In genomic region chr4:131914891-131915469, GRCm38 (mm10) we compare ENCODE assay signal across 9 mouse cellular contexts. TPM values are rescaled to one million over a fixed set of nuclear protein-coding genes. Genes with fewer than 3 reads are reported as not detected.
A peak's percentile ranks its signal among the peaks of the same experiment; 100 is the strongest.
DNase-seq lines count a peak whose midpoint lies in the region; ATAC-seq and TF ChIP-seq lines count a peak whose summit lies in the region.
"Had no signal": no experiment of that assay in that cellular context is flagged by ENCODE, and none has a peak within 500 bp of the region (broad histone marks: within the 10 kb centered on the region; RNA-seq: fewer than 3 reads in every experiment).

No protein-coding gene starts in this region.

- no peak for TF ChIP-seq EP300 in heart, postnatal 0 days (IDR thresholded peaks at IDR 0.05; ENCODE audit: low read depth)

- H3K4me1 ChIP-seq in megakaryocyte, embryonic 14.5 days: peaks cover 83% of the 10 kb centered on the region
- peaks cover 15% of the 10 kb centered on the region for H3K4me1 ChIP-seq in heart, postnatal 0 days (ENCODE audit: control insufficient read depth, insufficient read depth)
- peaks cover 92% of the 10 kb centered on the region for H3K4me1 ChIP-seq in limb, embryonic 10.5 days
- H3K4me1 ChIP-seq in stomach, embryonic 14.5 days (ENCODE audit: control insufficient read depth, insufficient read depth, low read length): peaks cover 33% of the 10 kb centered on the region
- H3K4me1 ChIP-seq in lung, adult 2 months (ENCODE audit: control insufficient read depth, insufficient read depth, low read length): peaks cover 13% of the 10 kb centered on the region

- H3K27ac ChIP-seq in heart, postnatal 0 days (ENCODE audit: low read depth): no peak overlapping the region
- peak overlapping the region; percentile 77 for H3K27ac ChIP-seq in limb, embryonic 10.5 days
- no peak overlapping the region for H3K27ac ChIP-seq in stomach, embryonic 14.5 days (ENCODE audit: low read length)

- peak overlapping the region; percentile 56 for H3K4me2 ChIP-seq in heart, postnatal 0 days (ENCODE audit: low read depth, low read length)
- peak overlapping the region; percentile 46 for H3K4me2 ChIP-seq in stomach, embryonic 14.5 days (replicated peaks; ENCODE audit: low read depth, low read length)

- H3K27me3 ChIP-seq in megakaryocyte, embryonic 14.5 days (replicated peaks): peaks cover 75% of the 10 kb centered on the region
- H3K27me3 ChIP-seq in heart, postnatal 0 days (ENCODE audit: control insufficient read depth, insufficient read depth, low read length): peaks cover 30% of the 10 kb centered on the region
- H3K27me3 ChIP-seq in limb, embryonic 10.5 days (ENCODE audit: low read depth, poor library complexity, severe bottlenecking): peaks cover 57% of the 10 kb centered on the region
- H3K27me3 ChIP-seq in stomach, embryonic 14.5 days (ENCODE audit: control insufficient read depth, insufficient read depth, low read length): peaks cover 13% of the 10 kb centered on the region

- H3K9ac ChIP-seq in heart, postnatal 0 days (replicated peaks; ENCODE audit: low read depth, low read length): no peak overlapping the region; the same call in 1 of the 2 replicates
- 0 out of 2 replicates have a peak overlapping the region, but pooled peaks have one; percentile 12 for H3K9ac ChIP-seq in stomach, embryonic 14.5 days (replicated peaks; ENCODE audit: low read depth, low read length)

- DNase-seq in heart, postnatal 0 days (ENCODE audit: low spot score): peak; percentile 47
- DNase-seq in limb, embryonic 10.5 days (ENCODE audit: low spot score): peak; percentile 79
- no peak for DNase-seq in gastrocnemius, postnatal 10 days
- DNase-seq in lung, adult 2 months: no peak
- no peak for DNase-seq in lung, postnatal 10 days

- peak overlapping the region; percentile 80 for H3K4me3 ChIP-seq in megakaryocyte, embryonic 14.5 days (replicated peaks)
- peak overlapping the region; percentile 23 for H3K4me3 ChIP-seq in heart, postnatal 0 days (ENCODE audit: low read depth, low read length)
- H3K4me3 ChIP-seq in limb, embryonic 10.5 days: peak overlapping the region; percentile 39
- peak overlapping the region; percentile 22 for H3K4me3 ChIP-seq in stomach, embryonic 14.5 days (ENCODE audit: low read depth, low read length)
- H3K4me3 ChIP-seq in lung, adult 2 months (replicated peaks; ENCODE audit: extremely low read depth, low read depth, low read length): no peak overlapping the region

- peaks cover 30% of the 10 kb centered on the region for H3K36me3 ChIP-seq in megakaryocyte, embryonic 14.5 days (replicated peaks; ENCODE audit: low read length)
- no peaks in the 10 kb centered on the region for H3K36me3 ChIP-seq in heart, postnatal 0 days (replicated peaks; ENCODE audit: control insufficient read depth, insufficient read depth, low read length)
- no peaks in the 10 kb centered on the region for H3K36me3 ChIP-seq in limb, embryonic 10.5 days
- H3K36me3 ChIP-seq in stomach, embryonic 14.5 days (ENCODE audit: control insufficient read depth, insufficient read depth, low read length): no peaks in the 10 kb centered on the region

- TF ChIP-seq CTCF in heart, postnatal 0 days (IDR thresholded peaks at IDR 0.05; ENCODE audit: low read depth): no peak
- TF ChIP-seq CTCF in lung, adult 2 months (IDR thresholded peaks at IDR 0.05; ENCODE audit: insufficient read depth, low read length): no peak

- H3K9me3 ChIP-seq in megakaryocyte, embryonic 14.5 days: no peaks in the 10 kb centered on the region
- H3K9me3 ChIP-seq in heart, postnatal 0 days (replicated peaks; ENCODE audit: control insufficient read depth, low read length): no peaks in the 10 kb centered on the region
- no peaks in the 10 kb centered on the region for H3K9me3 ChIP-seq in limb, embryonic 10.5 days (replicated peaks)
- no peaks in the 10 kb centered on the region for H3K9me3 ChIP-seq in stomach, embryonic 14.5 days (ENCODE audit: control insufficient read depth, low read depth, low read length)

- no peak for ATAC-seq in megakaryocyte, adult 5-6 weeks (ENCODE audit: poor library complexity, severe bottlenecking)
- ATAC-seq in heart, postnatal 0 days (ENCODE audit: insufficient read depth, low read depth): no peak
- ATAC-seq in stomach, embryonic 14.5 days (ENCODE audit: insufficient number of reproducible peaks, insufficient read depth, low FRiP score, low read depth): no peak

- TF ChIP-seq POLR2A in lung, adult 2 months (IDR thresholded peaks at IDR 0.05; ENCODE audit: borderline replicate concordance, extremely low read depth, low read depth, low read length): no peak

- WGBS in heart, postnatal 0 days: 6% methylated on average over 31 of the region's 31 CpGs
- WGBS in limb, embryonic 10.5 days: 1% methylated on average over 31 of the region's 31 CpGs
- 5% methylated on average over 31 of the region's 31 CpGs for WGBS in stomach, embryonic 14.5 days
- 13% methylated on average over 31 of the region's 31 CpGs for WGBS in lung, adult 2 months

RNA-seq across cellular contexts. Expression of gene Tmem200b, which starts 6.6 kb away (rescaled TPM):
- polyA plus RNA-seq in megakaryocyte, embryonic 14.5 days (2012; ENCODE audit: insufficient read depth, low replicate concordance): not detected in 2 replicates
- total RNA-seq in megakaryocyte, adult 5-6 weeks (2015): not detected in 2 replicates
- not detected in 2 replicates for total RNA-seq in megakaryocyte, adult 5-6 weeks (2017)
- 16.0 and 23.5 TPM in 2 replicates for total RNA-seq in heart, postnatal 0 days (2014; rRNA removed; ENCODE audit: low replicate concordance)
- 0.60 and 0.97 TPM in 2 replicates for polyA plus RNA-seq in heart, postnatal 0 days (2015; fragmentation: Nextera tagmentation; extraction: Ambion mirVana)
- polyA plus RNA-seq in limb, embryonic 10.5 days (2016; fragmentation: Nextera tagmentation; extraction: Ambion mirVana): 2.1 and 2.9 TPM in 2 replicates
- 0.71 and 1.4 TPM in 2 replicates for polyA plus RNA-seq in stomach, embryonic 14.5 days (2014; fragmentation: Nextera tagmentation; extraction: Ambion mirVana)
- total RNA-seq in gastrocnemius, postnatal 10 days (2021): 1 to 10 TPM; 6.3 to 7.1 TPM
- 24.8 and 45.1 TPM in 2 replicates for polyA plus RNA-seq in lung, adult 2 months (2012; rRNA removed)
- total RNA-seq: MEL had no signal

RNA-seq across cellular contexts. Expression of gene Srsf4, which starts 41.6 kb away (rescaled TPM):
- 53.8 and 135 TPM in 2 replicates for polyA plus RNA-seq in megakaryocyte, embryonic 14.5 days (2012; ENCODE audit: insufficient read depth, low replicate concordance)
- total RNA-seq in megakaryocyte, adult 5-6 weeks (2015): 39.0 and 39.7 TPM in 2 replicates
- 44.5 and 61.2 TPM in 2 replicates for total RNA-seq in megakaryocyte, adult 5-6 weeks (2017)
- 14.3 and 17.1 TPM in 2 replicates for total RNA-seq in heart, postnatal 0 days (2014; rRNA removed; ENCODE audit: low replicate concordance)
- polyA plus RNA-seq in heart, postnatal 0 days (2015; fragmentation: Nextera tagmentation; extraction: Ambion mirVana): 40.7 and 42.0 TPM in 2 replicates
- 135 and 142 TPM in 2 replicates for polyA plus RNA-seq in limb, embryonic 10.5 days (2016; fragmentation: Nextera tagmentation; extraction: Ambion mirVana)
- polyA plus RNA-seq in stomach, embryonic 14.5 days (2014; fragmentation: Nextera tagmentation; extraction: Ambion mirVana): 95.3 and 104 TPM in 2 replicates
- total RNA-seq in gastrocnemius, postnatal 10 days (2021): 10 to 100 TPM; 43.0 to 57.9 TPM
- 38.0 and 49.9 TPM in 2 replicates for polyA plus RNA-seq in lung, adult 2 months (2012; rRNA removed)

Comparison
In these comparisons a context has a peak if more than half of its experiments do, and no peak if none do; other contexts are left out.
1. DNase-seq: peak in heart, postnatal 0 days (single experiment) and limb, embryonic 10.5 days (single experiment); none in gastrocnemius, postnatal 10 days (single experiment), lung, adult 2 months (single experiment) and lung, postnatal 10 days (single experiment).